Mouse (Mus musculus): Measurements from ENCODE around the gene Tcl1.
"Not testable (repeated sequence)": the region's sequence is repeated elsewhere in the genome, so short reads cannot be mapped to it uniquely, and the experiment has no call there.

The Tcl1 gene

GRCm38 (mm10) chr12:105222601-105223319 lies at the start of gene Tcl1:
TSS of gene Tcl1 (minus strand) at chr12:105222793.
- DNase-seq = no peak

- DNase-seq = no peak
Measured at GRCm38 (mm10) chr12:105271016-105271965, 48.7 kb upstream of the Tcl1 start.

- no peak for DNase-seq
Measured at GRCm38 (mm10) chr12:105267076-105267475, 44.5 kb upstream of the Tcl1 start.

GRCm38 (mm10) chr12:105266096-105266495 lies 43.5 kb upstream of the Tcl1 start:
- DNase-seq = no peak

- DNase-seq = no peak
Measured at GRCm38 (mm10) chr12:105259221-105259620, 36.6 kb upstream of the Tcl1 start.

GRCm38 (mm10) chr12:105258787-105259186 lies 36.2 kb upstream of the Tcl1 start:
- DNase-seq = no peak

GRCm38 (mm10) chr12:105253796-105254195 lies 31.2 kb upstream of the Tcl1 start:
- no peak for DNase-seq

- DNase-seq = no peak
Measured at GRCm38 (mm10) chr12:105248763-105249233, 26.2 kb upstream of the Tcl1 start.

- no peak for DNase-seq
Measured at GRCm38 (mm10) chr12:105239060-105239459, 16.5 kb upstream of the Tcl1 start.

GRCm38 (mm10) chr12:105235091-105235490 lies 12.5 kb upstream of the Tcl1 start:
- no peak for DNase-seq

GRCm38 (mm10) chr12:105234362-105234761 lies 11.8 kb upstream of the Tcl1 start:
- no peak for DNase-seq

- no peak for DNase-seq
Measured at GRCm38 (mm10) chr12:105224621-105225320, 2.2 kb upstream of the Tcl1 start.

GRCm38 (mm10) chr12:105217101-105217760 lies 5.4 kb downstream of the Tcl1 start:
- DNase-seq = no peak

GRCm38 (mm10) chr12:105209231-105209630 lies 13.4 kb downstream of the Tcl1 start:
- no peak for DNase-seq

GRCm38 (mm10) chr12:105208441-105208840 lies 14.2 kb downstream of the Tcl1 start:
- DNase-seq = no peak

- DNase-seq = no peak
Measured at GRCm38 (mm10) chr12:105207071-105207470, 15.5 kb downstream of the Tcl1 start.

GRCm38 (mm10) chr12:105201657-105202056 lies 20.9 kb downstream of the Tcl1 start, which contains the start of gene Tcl1b4:
TSS of gene Tcl1b4 (plus strand) at chr12:105201957.
- not testable (repeated sequence) for DNase-seq

- not testable (repeated sequence) for DNase-seq
Measured at GRCm38 (mm10) chr12:105199684-105200497, 22.7 kb downstream of the Tcl1 start.

GRCm38 (mm10) chr12:105190743-105191142 lies 31.9 kb downstream of the Tcl1 start, which contains the start of gene Tcl1b3:
TSS of gene Tcl1b3 (plus strand) at chr12:105191043.
- DNase-seq = not testable (repeated sequence)

GRCm38 (mm10) chr12:105188980-105189379 lies 33.6 kb downstream of the Tcl1 start:
- DNase-seq = peak in 1 of 2 experiments; percentile 3

- DNase-seq = not testable (repeated sequence)
Measured at GRCm38 (mm10) chr12:105181040-105181644, 41.5 kb downstream of the Tcl1 start.

All from thymus, adult 18-20 months (tissue).